Mouse (Mus musculus) stomach, embryonic 16.5 days (tissue): ENCODE data around the gene Olfr1013. TPM values are rescaled to one million over a fixed set of nuclear protein-coding genes. Genes with fewer than 3 reads are reported as not detected.

Experiments
- ATAC-seq: fragments of 200-750 bp; cut with Nextera tagmentation; 2 replicates; pipeline ENCODE4 v1.8.0; 2017; ENCODE audit warnings: moderate number of reproducible peaks, moderate TSS enrichment; ENCODE audit not compliant: insufficient read depth, low FRiP score
- H3K27ac ChIP-seq: fragments of 300-500 bp; sonication (generic); 2 replicates; pipeline ENCODE4 v1.5.1; 2014; ENCODE audit warnings: low read length
- H3K27me3 ChIP-seq: fragments of 300-500 bp; sonication (generic); 2 replicates; pipeline ENCODE4 v1.6.1; 2014; ENCODE audit warnings: low read length, control low read depth, mixed read lengths; ENCODE audit not compliant: control insufficient read depth, insufficient read depth
- H3K36me3 ChIP-seq: fragments of 300-500 bp; sonication (generic); 2 replicates; pipeline ENCODE4 v1.6.1; 2014; ENCODE audit warnings: low read length; ENCODE audit not compliant: control insufficient read depth, insufficient read depth
- H3K4me1 ChIP-seq: fragments of 300-500 bp; sonication (generic); 2 replicates; pipeline ENCODE4 v1.6.1; 2014; ENCODE audit warnings: low read length, control low read depth, mixed read lengths; ENCODE audit not compliant: control insufficient read depth, insufficient read depth
- H3K4me2 ChIP-seq: fragments of 300-500 bp; sonication (generic); 2 replicates; pipeline ENCODE4 v1.6.1; 2014; ENCODE audit warnings: low read depth, low read length, mixed read lengths
- H3K4me3 ChIP-seq: fragments of 300-500 bp; sonication (generic); replicated peaks from 2 replicates; pipeline ENCODE4 v1.5.1; 2014; ENCODE audit warnings: mild to moderate bottlenecking, low read length
- H3K9ac ChIP-seq: fragments of 300-500 bp; sonication (generic); 2 replicates; pipeline ENCODE4 v1.6.1; 2014; ENCODE audit warnings: low read length
- H3K9me3 ChIP-seq: fragments of 300-500 bp; sonication (generic); replicated peaks from 2 replicates; pipeline ENCODE4 v1.6.1; 2016; ENCODE audit warnings: low read length, control low read depth; ENCODE audit not compliant: control insufficient read depth
- WGBS: fragments of 180-500 bp; shearing (Covaris S2); extraction: QIAGEN DNeasy Blood & Tissue Kit; methylation state at CpG from one replicate; pipeline ENCODE4 v1.1.7; 2014; 5-methylcytosine and 5-hydroxymethylcytosine counted together
- polyA plus RNA-seq: library from polyadenylated mRNA; unstranded; fragments of >200 nt; fragmentation: Nextera tagmentation; extraction: Ambion mirVana; gene quantifications from 2 replicates; pipeline ENCODE4 v1.2.1, GENCODE M21; 2015

Olfr1013 gene
- not detected in 2 replicates for polyA plus RNA-seq

DNA sequence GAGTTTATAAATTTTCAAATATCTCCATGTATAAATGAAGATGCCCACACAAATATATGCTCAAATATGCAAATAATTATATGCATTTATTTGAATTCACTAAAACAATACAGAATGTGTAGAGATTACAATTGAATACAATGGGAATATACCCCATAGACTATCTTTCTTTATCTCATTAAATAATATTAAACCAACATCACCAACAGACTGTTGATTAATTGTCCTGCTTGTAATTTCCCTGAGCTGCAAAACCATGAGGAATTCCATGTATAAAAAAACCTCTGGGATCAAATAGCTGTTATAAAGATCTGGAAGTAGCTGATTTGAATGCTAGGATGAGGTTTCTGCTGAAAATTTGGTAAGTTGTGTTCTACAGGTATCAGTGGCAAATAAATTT, at the start of gene Olfr1013:
Olfr1013 (plus strand) TSS at position 301 of the 400 bp plus-strand sequence.
- Histone ChIP-seq H3K4me1 (no peaks in the 10 kb centered on the region), H3K9me3 (no peaks in the 10 kb centered on the region), H3K9ac (no peak within 1 kb of the TSS), H3K36me3 (no peaks in the 10 kb centered on the region), H3K4me2 (no peak within 1 kb of the TSS), H3K4me3 (no peak within 1 kb of the TSS), H3K27ac (no peak within 1 kb of the TSS), H3K27me3 (no peaks in the 10 kb centered on the region)
- no peak for ATAC-seq

DNA sequence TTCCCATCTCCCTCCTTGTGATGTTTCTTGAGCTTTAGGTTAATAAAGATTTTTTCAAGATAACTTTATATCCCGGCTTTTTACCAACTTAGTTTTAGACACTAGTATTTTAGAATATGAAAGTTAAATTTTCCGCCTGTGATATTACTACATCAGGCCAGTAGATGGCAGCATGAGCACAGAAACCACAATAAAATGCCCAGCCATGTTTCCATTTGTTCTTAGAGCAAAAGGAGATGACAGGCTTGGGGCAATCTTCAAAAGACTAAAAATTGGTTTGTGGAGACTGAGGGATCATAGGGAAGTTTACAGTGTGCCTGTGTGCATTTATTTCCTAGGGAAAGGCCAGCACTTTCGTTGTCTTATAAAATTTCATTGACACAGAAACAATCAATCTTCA, 41.1 kb upstream of the Olfr1013 start:
- Histone ChIP-seq H3K9ac (no peak overlapping the region), H3K27ac (no peak overlapping the region), H3K27me3 (no peaks in the 10 kb centered on the region), H3K36me3 (no peaks in the 10 kb centered on the region), H3K4me3 (no peak overlapping the region), H3K4me2 (no peak overlapping the region), H3K4me1 (no peaks in the 10 kb centered on the region), H3K9me3 (no peaks in the 10 kb centered on the region)
- 11% methylated on average over 3 of the region's 3 CpGs for WGBS
- ATAC-seq, result no peak

DNA sequence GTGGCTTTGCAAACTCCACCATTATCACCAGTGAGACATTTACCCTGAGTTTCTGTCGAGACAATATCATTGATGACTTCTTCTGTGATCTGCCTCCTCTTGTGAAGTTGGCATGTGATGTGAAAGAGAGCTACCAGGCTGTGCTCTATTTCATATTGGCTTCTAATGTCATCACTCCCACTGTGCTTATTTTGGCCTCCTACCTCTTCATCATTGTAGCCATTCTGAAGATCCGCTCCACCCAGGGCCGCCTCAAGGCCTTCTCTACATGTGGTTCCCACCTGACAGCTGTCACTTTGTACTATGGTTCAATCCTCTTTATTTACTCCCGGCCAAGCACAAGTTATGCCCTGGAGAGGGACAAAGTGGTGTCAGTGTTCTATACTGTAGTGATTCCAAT, 13.1 kb upstream of the Olfr1013 start:
- 84% methylated on average over 4 of the region's 4 CpGs for whole genome bisulfite sequencing
- ATAC-seq, result no peak
- no peaks in the 10 kb centered on the region for H3K9me3 ChIP-seq
- no peak overlapping the region for H3K27ac ChIP-seq
- H3K36me3 ChIP-seq, result no peaks in the 10 kb centered on the region
- H3K4me3 ChIP-seq, result no peak overlapping the region
- H3K4me1 ChIP-seq, result no peaks in the 10 kb centered on the region
- no peak overlapping the region for H3K9ac ChIP-seq
- H3K4me2 ChIP-seq, result no peak overlapping the region
- no peaks in the 10 kb centered on the region for H3K27me3 ChIP-seq

DNA sequence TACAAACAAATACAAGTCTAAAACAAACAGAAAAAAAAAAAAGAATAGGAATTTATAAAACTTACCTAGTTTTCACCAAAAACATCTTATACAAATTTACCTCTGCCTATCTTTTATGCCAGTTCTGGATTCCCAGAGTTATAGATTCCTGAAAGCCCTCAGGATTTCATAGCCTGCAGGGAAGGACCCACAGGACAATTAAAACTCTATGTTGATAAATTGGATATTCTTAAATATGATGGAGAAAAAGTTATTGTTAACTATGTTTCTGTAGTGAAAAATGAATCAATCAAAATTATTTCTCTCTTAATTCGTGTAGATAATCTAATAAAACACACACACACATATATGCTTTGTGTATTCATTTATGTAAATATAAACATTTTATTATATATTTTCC, 4.2 kb upstream of the Olfr1013 start, which contains the start of gene Olfr1012:
Olfr1012 (minus strand) TSS at position 101 of the 400 bp plus-strand sequence.
- H3K36me3 ChIP-seq, result no peaks in the 10 kb centered on the region
- no peak within 1 kb of the TSS for H3K9ac ChIP-seq
- H3K27ac ChIP-seq, result no peak within 1 kb of the TSS
- no peaks in the 10 kb centered on the region for H3K9me3 ChIP-seq
- H3K4me1 ChIP-seq, result no peaks in the 10 kb centered on the region
- ATAC-seq, result no peak
- 55% methylated on average over 1 of the region's 1 CpGs for WGBS
- no peaks in the 10 kb centered on the region for H3K27me3 ChIP-seq
- no peak within 1 kb of the TSS for H3K4me3 ChIP-seq
- H3K4me2 ChIP-seq, result no peak within 1 kb of the TSS

DNA sequence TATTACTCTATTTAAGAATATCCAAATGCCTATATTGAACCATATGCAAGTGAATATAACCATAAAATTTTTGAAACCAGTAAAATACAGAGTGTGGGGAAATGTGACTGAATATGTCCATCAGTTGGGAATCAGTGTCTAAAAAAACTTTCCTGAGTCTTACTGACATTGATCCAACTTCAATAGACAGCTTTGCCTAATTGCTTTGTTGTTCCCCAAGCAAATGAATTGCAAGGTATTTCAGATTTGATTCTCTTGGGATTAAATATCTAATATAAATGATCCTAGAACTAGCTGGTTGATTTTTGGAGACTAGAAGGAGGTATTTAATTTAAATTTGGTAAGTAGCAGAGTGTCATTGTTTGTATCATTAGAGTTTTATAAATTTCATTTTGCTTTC, 5.5 kb downstream of the Olfr1013 start, which contains the start of gene Olfr1014:
Olfr1014 (plus strand) TSS at position 301 of the 400 bp plus-strand sequence.
- H3K4me2 ChIP-seq, result no peak within 1 kb of the TSS
- H3K9ac ChIP-seq, result no peak within 1 kb of the TSS
- H3K4me1 ChIP-seq, result no peaks in the 10 kb centered on the region
- H3K27me3 ChIP-seq, result no peaks in the 10 kb centered on the region
- H3K9me3 ChIP-seq, result no peaks in the 10 kb centered on the region
- H3K4me3 ChIP-seq, result no peak within 1 kb of the TSS
- no peaks in the 10 kb centered on the region for H3K36me3 ChIP-seq
- ATAC-seq, result no peak
- H3K27ac ChIP-seq, result no peak within 1 kb of the TSS

DNA sequence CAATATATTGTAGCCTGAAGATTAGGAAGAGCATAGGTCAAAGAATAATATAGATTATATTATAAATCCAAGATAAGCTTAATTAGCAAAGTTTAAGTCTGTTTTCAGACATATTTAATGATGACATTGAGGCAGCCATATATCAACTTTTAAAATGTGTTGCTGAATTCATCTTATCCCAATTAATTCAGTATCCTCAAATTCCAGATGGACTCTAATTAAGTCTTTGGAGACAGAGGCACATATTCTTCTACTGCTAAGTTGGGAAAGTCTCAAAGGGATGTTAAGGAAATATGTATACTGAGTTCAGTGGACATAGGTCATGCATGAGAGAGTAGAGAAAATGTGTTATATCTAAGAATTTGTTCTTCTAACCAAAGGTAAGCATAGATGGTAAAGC, 14.8 kb downstream of the Olfr1013 start, which contains the start of gene Olfr1015:
Olfr1015 (plus strand) TSS at position 301 of the 400 bp plus-strand sequence.
- Histone ChIP-seq H3K4me3 (no peak within 1 kb of the TSS), H3K27me3 (no peaks in the 10 kb centered on the region), H3K4me1 (no peaks in the 10 kb centered on the region), H3K27ac (no peak within 1 kb of the TSS), H3K9me3 (no peaks in the 10 kb centered on the region), H3K4me2 (no peak within 1 kb of the TSS), H3K9ac (no peak within 1 kb of the TSS), H3K36me3 (no peaks in the 10 kb centered on the region)
- no peak for ATAC-seq

DNA sequence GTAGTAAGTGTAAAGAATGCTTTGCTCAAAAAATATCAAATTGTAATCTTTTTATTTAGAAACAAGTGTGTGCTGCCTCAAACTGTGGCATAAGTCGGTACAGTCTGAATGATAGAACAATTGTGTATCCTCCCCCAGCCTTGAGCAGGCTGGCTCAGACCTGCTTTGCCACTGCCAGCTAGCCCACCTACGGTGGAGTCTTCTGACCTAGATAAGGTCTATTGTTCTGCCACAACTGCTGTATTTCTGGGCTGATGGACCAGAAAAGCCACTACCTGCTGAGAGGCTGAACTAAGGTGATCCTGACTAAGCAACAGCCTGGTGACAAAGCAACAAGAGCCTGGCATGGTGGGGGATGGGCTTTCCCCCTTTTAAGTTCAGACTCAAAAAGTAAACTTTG, 25.4 kb downstream of the Olfr1013 start:
- Histone ChIP-seq H3K9me3 (no peaks in the 10 kb centered on the region), H3K4me3 (no peak overlapping the region), H3K27me3 (no peaks in the 10 kb centered on the region), H3K4me2 (no peak overlapping the region), H3K27ac (no peak overlapping the region), H3K9ac (no peak overlapping the region), H3K4me1 (no peaks in the 10 kb centered on the region), H3K36me3 (no peaks in the 10 kb centered on the region)
- WGBS, result 46% methylated on average over 2 of the region's 2 CpGs
- ATAC-seq, result no peak

DNA sequence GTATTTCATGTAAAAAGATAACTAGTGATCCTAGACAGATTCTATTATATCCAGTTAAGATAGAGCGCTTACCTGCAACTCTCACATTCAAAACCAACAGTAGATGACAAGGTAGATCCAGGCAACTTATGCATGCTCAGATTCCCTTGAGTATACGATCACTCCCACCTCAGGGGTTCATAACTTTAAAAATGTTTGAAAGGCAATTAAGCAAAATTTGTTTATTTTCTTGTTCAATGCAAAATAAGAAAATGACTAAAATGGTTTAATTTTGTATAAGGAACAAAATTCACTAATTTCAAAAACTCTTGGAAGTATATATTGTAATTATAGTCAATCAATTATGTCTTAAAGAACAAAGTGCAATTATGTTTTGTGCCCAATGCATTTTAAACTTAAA, 35.5 kb downstream of the Olfr1013 start, which contains the start of gene Olfr1016:
Olfr1016 (minus strand) TSS at position 101 of the 400 bp plus-strand sequence.
- Histone ChIP-seq H3K4me3 (no peak within 1 kb of the TSS), H3K9me3 (no peaks in the 10 kb centered on the region), H3K9ac (no peak within 1 kb of the TSS), H3K4me2 (no peak within 1 kb of the TSS), H3K27ac (no peak within 1 kb of the TSS), H3K27me3 (no peaks in the 10 kb centered on the region), H3K4me1 (no peaks in the 10 kb centered on the region), H3K36me3 (no peaks in the 10 kb centered on the region)
- WGBS, result 88% methylated on average over 2 of the region's 2 CpGs
- ATAC-seq, result no peak

DNA sequence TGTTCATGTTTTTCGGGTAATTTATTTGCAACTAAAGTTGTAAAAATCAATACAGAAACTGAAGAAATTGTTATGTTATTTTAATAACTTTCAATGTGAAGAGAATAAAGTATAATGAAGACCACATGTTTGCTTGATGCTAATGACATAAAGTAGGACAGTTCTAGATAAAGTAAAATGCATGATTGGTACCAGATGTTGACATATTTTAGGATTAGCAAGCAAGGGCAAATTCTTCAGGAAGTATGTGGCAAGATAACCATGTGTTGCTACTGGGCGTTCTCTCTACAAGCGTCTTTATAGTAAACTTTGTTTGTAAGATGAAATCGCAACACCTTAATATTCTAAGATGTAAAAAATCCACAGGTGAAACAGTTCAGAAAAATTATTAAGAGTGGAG, 37.6 kb downstream of the Olfr1013 start:
- ATAC-seq, result no peak
- H3K9me3 ChIP-seq, result no peaks in the 10 kb centered on the region
- no peaks in the 10 kb centered on the region for H3K27me3 ChIP-seq
- H3K9ac ChIP-seq, result no peak overlapping the region
- H3K4me1 ChIP-seq, result no peaks in the 10 kb centered on the region
- no peak overlapping the region for H3K4me2 ChIP-seq
- 74% methylated on average over 4 of the region's 4 CpGs for WGBS
- no peak overlapping the region for H3K4me3 ChIP-seq
- H3K36me3 ChIP-seq, result no peaks in the 10 kb centered on the region
- no peak overlapping the region for H3K27ac ChIP-seq

DNA sequence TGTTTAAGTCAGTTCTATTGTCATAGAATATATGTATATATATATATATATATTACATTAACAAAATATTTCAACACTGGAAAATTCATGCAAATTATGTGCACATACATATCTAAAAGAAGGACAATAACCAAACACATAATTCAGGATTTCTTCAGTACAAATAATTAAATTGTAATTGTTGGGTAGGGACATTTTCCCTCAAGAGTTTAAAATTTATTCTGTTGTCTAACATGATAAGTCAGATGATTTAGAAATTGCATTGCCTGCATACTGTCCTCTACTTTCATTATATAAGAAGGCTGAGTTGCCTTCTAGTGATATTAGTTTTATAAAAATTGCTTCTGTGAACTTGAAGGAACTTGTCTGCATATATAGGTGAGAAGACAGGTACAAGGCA, 51.3 kb downstream of the Olfr1013 start, which contains the start of gene Olfr1018:
Olfr1018 (plus strand) TSS at position 301 of the 400 bp plus-strand sequence.
- Histone ChIP-seq H3K9ac (no peak within 1 kb of the TSS), H3K4me2 (no peak within 1 kb of the TSS), H3K4me1 (no peaks in the 10 kb centered on the region), H3K27me3 (no peaks in the 10 kb centered on the region), H3K27ac (no peak within 1 kb of the TSS), H3K9me3 (no peaks in the 10 kb centered on the region), H3K4me3 (no peak within 1 kb of the TSS), H3K36me3 (no peaks in the 10 kb centered on the region)
- no peak for ATAC-seq
